Mouse (Mus musculus) limb, embryonic 14.5 days (tissue): ENCODE measurements at regions not wholly inside any gene's neighbourhood (a gene's known extent, or its start where the extent isn't known, plus 50 kb on each side); places are given as distances from the start of the nearest gene placed in this dataset.

Experiments
- ATAC-seq: fragments of 200-750 bp; cut with Nextera tagmentation; 2 replicates; pipeline ENCODE4 v1.8.0; 2017; ENCODE audit warnings: low read depth, moderate number of reproducible peaks, moderate TSS enrichment; ENCODE audit not compliant: low FRiP score
- DNase-seq: peaks from one replicate; pipeline ENCODE4 v3.0.0-alpha.2; 2015; ENCODE audit warnings: low spot score
- H3K27ac ChIP-seq: fragments of 300-500 bp; sonication (generic); replicated peaks from 2 replicates; pipeline ENCODE4 v1.5.1; 2014; ENCODE audit warnings: low read depth, mild to moderate bottlenecking, low read length, moderate library complexity, mixed read lengths
- H3K27me3 ChIP-seq: fragments of 300-500 bp; sonication (generic); 2 replicates; pipeline ENCODE4 v1.6.1; 2014; ENCODE audit warnings: low read length, mixed read lengths; ENCODE audit not compliant: control insufficient read depth, insufficient read depth
- H3K36me3 ChIP-seq: fragments of 300-500 bp; sonication (generic); 2 replicates; pipeline ENCODE4 v1.6.1; 2014; ENCODE audit warnings: mild to moderate bottlenecking, low read length, moderate library complexity, mixed read lengths; ENCODE audit not compliant: control insufficient read depth, insufficient read depth
- H3K4me1 ChIP-seq: fragments of 300-500 bp; sonication (generic); 2 replicates; pipeline ENCODE4 v1.6.1; 2014; ENCODE audit warnings: antibody characterized with exemption, low read length, mixed read lengths; ENCODE audit not compliant: control insufficient read depth, insufficient read depth
- H3K4me2 ChIP-seq: fragments of 300-500 bp; sonication (generic); replicated peaks from 2 replicates; pipeline ENCODE4 v1.6.1; 2014; ENCODE audit warnings: low read depth, mild to moderate bottlenecking, low read length, moderate library complexity; ENCODE audit not compliant: severe bottlenecking
- H3K4me3 ChIP-seq: fragments of 300-500 bp; sonication (generic); replicated peaks from 2 replicates; pipeline ENCODE4 v1.5.1; 2014; ENCODE audit warnings: low read length
- H3K9ac ChIP-seq: fragments of 300-500 bp; sonication (generic); 2 replicates; pipeline ENCODE4 v1.6.1; 2014; ENCODE audit warnings: mild to moderate bottlenecking, low read depth, low read length, moderate library complexity; ENCODE audit not compliant: severe bottlenecking
- H3K9me3 ChIP-seq: fragments of 300-500 bp; sonication (generic); 2 replicates; pipeline ENCODE4 v1.6.1; 2016; ENCODE audit warnings: low read length; ENCODE audit not compliant: control insufficient read depth
- POLR2A ChIP-seq: fragments of 200-500 bp; IDR thresholded peaks from 2 replicates; pipeline ENCODE4 v1.8.0; 2012; ENCODE audit warnings: inconsistent platforms, mild to moderate bottlenecking, moderate library complexity, borderline replicate concordance; ENCODE audit not compliant: insufficient read depth, insufficient read length; ENCODE audit errors: extremely low read depth
- WGBS: fragments of 180-500 bp; shearing (Covaris S2); extraction: QIAGEN DNeasy Blood & Tissue Kit; methylation state at CpG from one replicate; pipeline ENCODE4 v1.1.7; 2014; 5-methylcytosine and 5-hydroxymethylcytosine counted together

- Histone ChIP-seq H3K4me2 (no peak overlapping the region), H3K27me3 (no peaks in the 10 kb centered on the region), H3K27ac (no peak overlapping the region), H3K4me1 (peaks cover 20% of the 10 kb centered on the region), H3K9me3 (no peaks in the 10 kb centered on the region), H3K36me3 (no peaks in the 10 kb centered on the region), H3K9ac (no peak overlapping the region), H3K4me3 (no peak overlapping the region)
- 26% methylated on average over 14 of the region's 14 CpGs for WGBS
- TF ChIP-seq POLR2A: no peak
- DNase-seq: no peak
- no peak for ATAC-seq
Observed at GRCm38 (mm10) chr11:32908723-32909411, 84.5 kb upstream of the Smim23 start.

GRCm38 (mm10) chr11:32907520-32908233 lies 83.3 kb upstream of the Smim23 start:
- DNase-seq: no peak
- Histone ChIP-seq H3K27me3 (no peaks in the 10 kb centered on the region), H3K27ac (no peak overlapping the region), H3K9me3 (no peaks in the 10 kb centered on the region), H3K36me3 (no peaks in the 10 kb centered on the region), H3K9ac (no peak overlapping the region), H3K4me3 (no peak overlapping the region), H3K4me2 (no peak overlapping the region), H3K4me1 (peaks cover 28% of the 10 kb centered on the region)
- no peak; the same call in 1 of the 2 replicates for ATAC-seq
- no peak for TF ChIP-seq POLR2A
- WGBS: 44% methylated on average over 10 of the region's 10 CpGs

- H3K4me1 ChIP-seq: peaks cover 57% of the 10 kb centered on the region
- no peaks in the 10 kb centered on the region for H3K36me3 ChIP-seq
- no peak overlapping the region for H3K9ac ChIP-seq
- H3K9me3 ChIP-seq: no peaks in the 10 kb centered on the region
- TF ChIP-seq POLR2A: no peak
- no peak for ATAC-seq
- no peak overlapping the region for H3K27ac ChIP-seq
- no peak overlapping the region for H3K4me2 ChIP-seq
- H3K27me3 ChIP-seq: no peaks in the 10 kb centered on the region
- H3K4me3 ChIP-seq: no peak overlapping the region
- no peak for DNase-seq
Observed at GRCm38 (mm10) chr11:32903970-32904369, 79.6 kb upstream of the Smim23 start.

- H3K36me3 ChIP-seq: no peaks in the 10 kb centered on the region
- no peak overlapping the region for H3K9ac ChIP-seq
- H3K4me2 ChIP-seq: no peak overlapping the region
- H3K4me3 ChIP-seq: no peak overlapping the region
- H3K27ac ChIP-seq: no peak overlapping the region
- no peaks in the 10 kb centered on the region for H3K9me3 ChIP-seq
- no peaks in the 10 kb centered on the region for H3K27me3 ChIP-seq
- no peak for TF ChIP-seq POLR2A
- DNase-seq (no peak), ATAC-seq (no peak)
- H3K4me1 ChIP-seq: peaks cover 56% of the 10 kb centered on the region
- 79% methylated on average over 3 of the region's 3 CpGs for whole genome bisulfite sequencing
Observed at GRCm38 (mm10) chr11:32903389-32903788, 79.0 kb upstream of the Smim23 start.

GRCm38 (mm10) chr11:32902923-32903322 lies 78.5 kb upstream of the Smim23 start:
- Histone ChIP-seq H3K27ac (no peak overlapping the region), H3K9me3 (no peaks in the 10 kb centered on the region), H3K4me1 (peaks cover 52% of the 10 kb centered on the region), H3K4me2 (no peak overlapping the region), H3K36me3 (no peaks in the 10 kb centered on the region), H3K4me3 (no peak overlapping the region), H3K27me3 (no peaks in the 10 kb centered on the region), H3K9ac (no peak overlapping the region)
- DNase-seq (peak; percentile 29), ATAC-seq (peak; percentile 32; the same call in 1 of the 2 replicates)
- no peak for TF ChIP-seq POLR2A
- WGBS: 23% methylated on average over 8 of the region's 10 CpGs
